Mouse (Mus musculus): ENCODE results near the gene Cpeb2. TPM values are rescaled to one million over a fixed set of nuclear protein-coding genes. Genes with fewer than 3 reads are reported as not detected.

The Cpeb2 gene
- polyA plus RNA-seq, 1 experiment from 2014 or later: 7.2 TPM

GRCm38 (mm10) chr5:43227607-43228006 is 5.4 kb upstream of the Cpeb2 start:
- H3K4me3 ChIP-seq (ENCODE audit: low read depth, low read length): no peak overlapping the region
- H3K4me1 ChIP-seq (replicated peaks; ENCODE audit: control insufficient read depth, insufficient read depth): no peaks in the 10 kb centered on the region
- H3K36me3 ChIP-seq (ENCODE audit: control insufficient read depth, insufficient read depth, low read length): no peaks in the 10 kb centered on the region
- TF ChIP-seq EP300 (optimal IDR thresholded peaks at IDR 0.05) (no peak), CTCF (IDR thresholded peaks at IDR 0.05; ENCODE audit: low read depth) (no peak)
- H3K27ac ChIP-seq (replicated peaks): no peak overlapping the region
- ATAC-seq (ENCODE audit: low FRiP score, low TSS enrichment) (no peak), DNase-seq (ENCODE audit: low spot score) (no peak)
- 51% methylated on average over 5 of the region's 5 CpGs for WGBS
- H3K4me2 ChIP-seq (replicated peaks; ENCODE audit: low read depth): no peak overlapping the region
- no peaks in the 10 kb centered on the region for H3K27me3 ChIP-seq (ENCODE audit: control insufficient read depth, insufficient read depth, low read length)
- H3K9me3 ChIP-seq (ENCODE audit: control insufficient read depth, low read length): no peaks in the 10 kb centered on the region
- H3K9ac ChIP-seq (ENCODE audit: low read length): no peak overlapping the region

- Histone ChIP-seq H3K9ac (ENCODE audit: low read length) (no peak overlapping the region), H3K36me3 (ENCODE audit: control insufficient read depth, insufficient read depth, low read length) (no peaks in the 10 kb centered on the region), H3K9me3 (ENCODE audit: control insufficient read depth, low read length) (no peaks in the 10 kb centered on the region), H3K4me1 (replicated peaks; ENCODE audit: control insufficient read depth, insufficient read depth) (no peaks in the 10 kb centered on the region), H3K4me3 (ENCODE audit: low read depth, low read length) (no peak overlapping the region), H3K27ac (replicated peaks) (no peak overlapping the region), H3K4me2 (replicated peaks; ENCODE audit: low read depth) (no peak overlapping the region), H3K27me3 (ENCODE audit: control insufficient read depth, insufficient read depth, low read length) (no peaks in the 10 kb centered on the region)
- no peak for TF ChIP-seq EP300 (optimal IDR thresholded peaks at IDR 0.05)
- TF ChIP-seq CTCF (IDR thresholded peaks at IDR 0.05; ENCODE audit: low read depth): no peak
- ATAC-seq (ENCODE audit: low FRiP score, low TSS enrichment) (no peak), DNase-seq (ENCODE audit: low spot score) (no peak)
- 73% methylated on average over 2 of the region's 2 CpGs for WGBS
Measured at GRCm38 (mm10) chr5:43231061-43231460, 1.9 kb upstream of the Cpeb2 start.

GRCm38 (mm10) chr5:43232149-43232479 is 856 bp upstream of the Cpeb2 start:
- DNase-seq (ENCODE audit: low spot score): no peak

GRCm38 (mm10) chr5:43233316-43234181 is 579 bp downstream of the Cpeb2 start:
- peak; percentile 78 for ATAC-seq (ENCODE audit: low FRiP score, low TSS enrichment)
- under 1% methylated on average over 78 of the region's 101 CpGs for whole genome bisulfite sequencing
- no peaks in the 10 kb centered on the region for H3K36me3 ChIP-seq (ENCODE audit: control insufficient read depth, insufficient read depth, low read length)

More at GRCm38 (mm10) chr5:43232149-43232479, 856 bp upstream of the Cpeb2 start:
- no peaks in the 10 kb centered on the region for H3K27me3 ChIP-seq (ENCODE audit: control insufficient read depth, insufficient read depth, low read length)
- no peaks in the 10 kb centered on the region for H3K36me3 ChIP-seq (ENCODE audit: control insufficient read depth, insufficient read depth, low read length)
- H3K27ac ChIP-seq (replicated peaks): peak overlapping the region; percentile 99
- H3K9ac ChIP-seq (ENCODE audit: low read length): peak overlapping the region; percentile 96
- H3K4me3 ChIP-seq (ENCODE audit: low read depth, low read length): peak overlapping the region; percentile 93
- H3K4me2 ChIP-seq (replicated peaks; ENCODE audit: low read depth): peak overlapping the region; percentile 85
- no peak for ATAC-seq (ENCODE audit: low FRiP score, low TSS enrichment)
- H3K9me3 ChIP-seq (ENCODE audit: control insufficient read depth, low read length): no peaks in the 10 kb centered on the region
- 3% methylated on average over 6 of the region's 6 CpGs for WGBS
- no peaks in the 10 kb centered on the region for H3K4me1 ChIP-seq (replicated peaks; ENCODE audit: control insufficient read depth, insufficient read depth)
- TF ChIP-seq EP300 (optimal IDR thresholded peaks at IDR 0.05): no peak
- no peak for TF ChIP-seq CTCF (IDR thresholded peaks at IDR 0.05; ENCODE audit: low read depth)

GRCm38 (mm10) chr5:43234321-43235185 is 1.6 kb downstream of the Cpeb2 start:
- DNase-seq (ENCODE audit: low spot score) (peak; percentile 65), ATAC-seq (ENCODE audit: low FRiP score, low TSS enrichment) (peak; percentile 33; the same call in 1 of the 2 replicates)
- no peaks in the 10 kb centered on the region for H3K36me3 ChIP-seq (ENCODE audit: control insufficient read depth, insufficient read depth, low read length)
- H3K9ac ChIP-seq (ENCODE audit: low read length): peak overlapping the region; percentile 96
- H3K9me3 ChIP-seq (ENCODE audit: control insufficient read depth, low read length): no peaks in the 10 kb centered on the region
- peak overlapping the region; percentile 93 for H3K4me3 ChIP-seq (ENCODE audit: low read depth, low read length)
- TF ChIP-seq EP300 (optimal IDR thresholded peaks at IDR 0.05) (no peak), CTCF (IDR thresholded peaks at IDR 0.05; ENCODE audit: low read depth) (0 out of 2 replicates have a peak, but pooled peaks have one; percentile 1)
- H3K4me2 ChIP-seq (replicated peaks; ENCODE audit: low read depth): peak overlapping the region; percentile 85
- under 1% methylated on average over 52 of the region's 113 CpGs for WGBS
- H3K27ac ChIP-seq (replicated peaks): peak overlapping the region; percentile 99
- H3K27me3 ChIP-seq (ENCODE audit: control insufficient read depth, insufficient read depth, low read length): no peaks in the 10 kb centered on the region
- H3K4me1 ChIP-seq (replicated peaks; ENCODE audit: control insufficient read depth, insufficient read depth): no peaks in the 10 kb centered on the region

More at GRCm38 (mm10) chr5:43233316-43234181, 579 bp downstream of the Cpeb2 start:
- TF ChIP-seq EP300 (optimal IDR thresholded peaks at IDR 0.05) (no peak), CTCF (IDR thresholded peaks at IDR 0.05; ENCODE audit: low read depth) (no peak)
- no peaks in the 10 kb centered on the region for H3K4me1 ChIP-seq (replicated peaks; ENCODE audit: control insufficient read depth, insufficient read depth)
- H3K9ac ChIP-seq (ENCODE audit: low read length): peak overlapping the region; percentile 96
- no peaks in the 10 kb centered on the region for H3K27me3 ChIP-seq (ENCODE audit: control insufficient read depth, insufficient read depth, low read length)
- H3K4me2 ChIP-seq (replicated peaks; ENCODE audit: low read depth): peak overlapping the region; percentile 85
- DNase-seq (ENCODE audit: low spot score): peak; percentile 87
- peak overlapping the region; percentile 93 for H3K4me3 ChIP-seq (ENCODE audit: low read depth, low read length)
- H3K9me3 ChIP-seq (ENCODE audit: control insufficient read depth, low read length): no peaks in the 10 kb centered on the region
- H3K27ac ChIP-seq (replicated peaks): peak overlapping the region; percentile 99
